ENCODE assay signal across 14 mouse cellular contexts in the genomic region with DNA sequence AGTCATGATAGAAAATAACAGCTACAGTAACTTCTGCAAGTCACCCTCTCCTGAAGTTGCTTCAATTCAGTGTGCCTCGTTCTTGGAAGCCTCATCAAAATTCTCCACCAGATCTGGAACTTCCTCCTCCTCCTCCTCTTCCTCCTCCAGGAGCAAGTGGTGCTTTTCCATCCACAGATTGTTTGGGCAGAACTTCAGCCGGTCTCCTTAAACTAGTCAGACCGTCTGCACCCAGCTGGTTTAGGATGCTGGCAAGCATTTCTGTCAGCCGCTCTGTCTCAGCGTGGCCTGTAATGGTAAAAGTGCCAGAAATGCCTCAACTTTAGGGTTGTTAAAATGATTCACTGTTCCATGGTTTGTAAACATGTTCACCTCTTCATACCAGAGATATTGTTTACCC. TPM values are rescaled to one million over a fixed set of nuclear protein-coding genes. Genes with fewer than 3 reads are reported as not detected.
DNase-seq lines count a peak whose midpoint lies in the region; ATAC-seq and TF ChIP-seq lines count a peak whose summit lies in the region.
"Had no signal": no experiment of that assay in that cellular context is flagged by ENCODE, and none has a peak within 500 bp of the region (broad histone marks: within the 10 kb centered on the region; RNA-seq: fewer than 3 reads in every experiment).

No protein-coding gene starts in this region.

- no peak overlapping the region for H3K4me3 ChIP-seq in kidney, embryonic 14.5 days (ENCODE audit: low read length)
- H3K4me3 ChIP-seq in lung, postnatal 0 days (ENCODE audit: low read depth, low read length): no peak overlapping the region
- H3K4me3 ChIP-seq: embryonic facial prominence, embryonic 13.5 days; hindbrain, embryonic 12.5 days had no signal

- TF ChIP-seq CTCF in lung, postnatal 0 days (IDR thresholded peaks at IDR 0.05): no peak

- H3K4me2 ChIP-seq in kidney, embryonic 14.5 days (replicated peaks; ENCODE audit: low read depth, low read length): no peak overlapping the region
- H3K4me2 ChIP-seq in lung, postnatal 0 days (replicated peaks; ENCODE audit: low read depth, low read length): no peak overlapping the region
- H3K4me2 ChIP-seq: embryonic facial prominence, embryonic 13.5 days; hindbrain, embryonic 12.5 days had no signal

- H3K4me1 ChIP-seq in kidney, embryonic 14.5 days (ENCODE audit: control insufficient read depth, insufficient read depth, low read length): peaks cover 12% of the 10 kb centered on the region
- H3K4me1 ChIP-seq in lung, postnatal 0 days (ENCODE audit: insufficient read depth, low read depth, low read length): peaks cover 7% of the 10 kb centered on the region; the same call in 1 of the 2 replicates

- H3K9me3 ChIP-seq in kidney, embryonic 14.5 days (ENCODE audit: control insufficient read depth, low read length): no peaks in the 10 kb centered on the region
- H3K9me3 ChIP-seq in lung, postnatal 0 days (ENCODE audit: low read length): no peaks in the 10 kb centered on the region
- H3K9me3 ChIP-seq: embryonic facial prominence, embryonic 13.5 days; hindbrain, embryonic 12.5 days had no signal

- H3K9ac ChIP-seq in kidney, embryonic 14.5 days (ENCODE audit: low read depth, low read length): no peak overlapping the region
- H3K9ac ChIP-seq in lung, postnatal 0 days (replicated peaks; ENCODE audit: low read depth): no peak overlapping the region
- H3K9ac ChIP-seq: embryonic facial prominence, embryonic 13.5 days; hindbrain, embryonic 12.5 days had no signal

- no peak overlapping the region for H3K27ac ChIP-seq in kidney, embryonic 14.5 days (ENCODE audit: low read depth, low read length)
- H3K27ac ChIP-seq in lung, postnatal 0 days (ENCODE audit: low read length): no peak overlapping the region
- H3K27ac ChIP-seq: embryonic facial prominence, embryonic 13.5 days; hindbrain, embryonic 12.5 days had no signal

- H3K27me3 ChIP-seq in kidney, embryonic 14.5 days (ENCODE audit: control insufficient read depth, insufficient read depth, low read length): no peaks in the 10 kb centered on the region
- H3K27me3 ChIP-seq in lung, postnatal 0 days (replicated peaks; ENCODE audit: insufficient read depth, low read length): no peaks in the 10 kb centered on the region
- H3K27me3 ChIP-seq: embryonic facial prominence, embryonic 13.5 days; hindbrain, embryonic 12.5 days had no signal

- DNase-seq in kidney, postnatal 36 days: peak; percentile 6 to 12
- peak; percentile 32 for DNase-seq in lung, postnatal 36 days
- DNase-seq in lung, postnatal 0 days (ENCODE audit: low spot score): no peak
- DNase-seq in heart, postnatal 14 days: peak; percentile 18 to 40
- peak; percentile 33 for DNase-seq in telencephalon, adult 2 months (ENCODE audit: low read depth, low spot score)
- DNase-seq in spleen, postnatal 36 days (ENCODE audit: low spot score in 2 of 2): no peak
- DNase-seq: cerebellum, adult 9-11 months; gastrocnemius, postnatal 10 days; liver; midbrain, embryonic 14.5 days; retina, postnatal 1 day had no signal

- no peak for ATAC-seq in kidney, embryonic 14.5 days (ENCODE audit: low FRiP score, low TSS enrichment)
- ATAC-seq in lung, postnatal 0 days: no peak

- intact Hi-C loops in heart, postnatal 14 days (cut with DNase I): loop anchor here (5.0 to 10.0 kb wide), 3 partner anchors 127 to 219 kb away; partner anchors contain the start of gene Zmym2

- WGBS in kidney, embryonic 14.5 days: 51% methylated on average over 5 of the region's 5 CpGs
- 42% methylated on average over 5 of the region's 5 CpGs for WGBS in lung, postnatal 0 days

- no peaks in the 10 kb centered on the region for H3K36me3 ChIP-seq in kidney, embryonic 14.5 days (ENCODE audit: control insufficient read depth, insufficient read depth, low read length)
- no peaks in the 10 kb centered on the region for H3K36me3 ChIP-seq in lung, postnatal 0 days (ENCODE audit: insufficient read depth, low read length)
- H3K36me3 ChIP-seq: embryonic facial prominence, embryonic 13.5 days; hindbrain, embryonic 12.5 days had no signal

- no peak for TF ChIP-seq EP300 in lung, postnatal 0 days (IDR thresholded peaks at IDR 0.05)

RNA-seq across cellular contexts. Expression of gene Mphosph8, which starts 2.4 kb away (rescaled TPM):
- 41.2 and 46.4 TPM in 2 replicates for polyA plus RNA-seq in kidney, embryonic 14.5 days (2014; fragmentation: Nextera tagmentation; extraction: Ambion mirVana)
- polyA plus RNA-seq in lung, postnatal 0 days (2015; fragmentation: Nextera tagmentation; extraction: Ambion mirVana): 22.0 and 23.1 TPM in 2 replicates
- 10 to 100 TPM; 23.9 to 26.8 TPM for total RNA-seq in heart, postnatal 14 days (2021)

Comparison
In these comparisons a context has a peak if more than half of its experiments do, and no peak if none do; other contexts are left out.
1. DNase-seq: peak in kidney, postnatal 36 days (2 of 2), lung, postnatal 36 days (single experiment), heart, postnatal 14 days (2 of 2) and telencephalon, adult 2 months (single experiment); none in lung, postnatal 0 days (single experiment) and spleen, postnatal 36 days (0 of 2).